Mouse (Mus musculus): ENCODE results near the gene Zfp277. TPM values are rescaled to one million over a fixed set of nuclear protein-coding genes. Genes with fewer than 3 reads are reported as not detected.

Zfp277 gene
- polyA plus RNA-seq, 1 experiment from 2014 or later = 36.6 TPM

Other genes with a start within 250 kb of the Zfp277 start
- not detected in 2 replicates for gene Lsmem1, start 246.4 kb downstream of the Zfp277 start, polyA plus RNA-seq (2016; fragmentation: Nextera tagmentation; extraction: Ambion mirVana)
- 124 and 138 TPM in 2 replicates for gene Ifrd1, start 197.4 kb downstream of the Zfp277 start, polyA plus RNA-seq (2016; fragmentation: Nextera tagmentation; extraction: Ambion mirVana)
- gene Dock4, start 50 bp upstream of the Zfp277 start, polyA plus RNA-seq (2016; fragmentation: Nextera tagmentation; extraction: Ambion mirVana) = 12.9 and 16.2 TPM in 2 replicates

Measured in forebrain, embryonic 10.5 days (tissue).